Mouse (Mus musculus) liver, embryonic 16.5 days (tissue): Measurements from ENCODE around the gene Zp3r. TPM values are rescaled to one million over a fixed set of nuclear protein-coding genes. Genes with fewer than 3 reads are reported as not detected.
"Not testable (repeated sequence)": the region's sequence is repeated elsewhere in the genome, so short reads cannot be mapped to it uniquely, and the experiment has no call there.

Experiments used
- ATAC-seq: fragments of 200-750 bp; cut with Nextera tagmentation; 2 replicates; pipeline ENCODE4 v1.8.0; 2017; ENCODE audit warnings: low read depth, mild to moderate bottlenecking, moderate number of reproducible peaks, moderate library complexity
- H3K27ac ChIP-seq: fragments of 300-500 bp; sonication (generic); 2 replicates; pipeline ENCODE4 v1.5.1; 2014; ENCODE audit warnings: mild to moderate bottlenecking, low read length
- H3K27me3 ChIP-seq: fragments of 300-500 bp; sonication (generic); 2 replicates; pipeline ENCODE4 v1.6.1; 2014; ENCODE audit warnings: low read depth, low read length, mixed read lengths; ENCODE audit not compliant: control insufficient read depth, insufficient read depth
- H3K36me3 ChIP-seq: fragments of 300-500 bp; sonication (generic); 2 replicates; pipeline ENCODE4 v1.6.1; 2014; ENCODE audit warnings: mild to moderate bottlenecking; ENCODE audit not compliant: control insufficient read depth, insufficient read depth
- H3K4me1 ChIP-seq: fragments of 300-500 bp; sonication (generic); 2 replicates; pipeline ENCODE4 v1.6.1; 2014; ENCODE audit warnings: low read depth, low read length, mixed read lengths; ENCODE audit not compliant: control insufficient read depth
- H3K4me2 ChIP-seq: fragments of 300-500 bp; sonication (generic); 2 replicates; pipeline ENCODE4 v1.6.1; 2014; ENCODE audit warnings: low read depth, low read length, mixed read lengths
- H3K4me3 ChIP-seq: fragments of 300-500 bp; sonication (generic); 2 replicates; pipeline ENCODE4 v1.5.1; 2014; ENCODE audit warnings: low read depth, mild to moderate bottlenecking, low read length
- H3K9ac ChIP-seq: fragments of 300-500 bp; sonication (generic); 2 replicates; pipeline ENCODE4 v1.6.1; 2014; ENCODE audit warnings: low read depth, low read length
- H3K9me3 ChIP-seq: fragments of 300-500 bp; sonication (generic); replicated peaks from 2 replicates; pipeline ENCODE4 v1.6.1; 2016; ENCODE audit warnings: low read length; ENCODE audit not compliant: control insufficient read depth
- WGBS: fragments of 180-500 bp; shearing (Covaris S2); extraction: QIAGEN DNeasy Blood & Tissue Kit; methylation state at CpG from one replicate; pipeline ENCODE4 v1.1.7; 2014; ENCODE audit not compliant: insufficient replicate concordance; 5-methylcytosine and 5-hydroxymethylcytosine counted together
- polyA plus RNA-seq: library from polyadenylated mRNA; unstranded; fragments of >200 nt; fragmentation: Nextera tagmentation; extraction: Ambion mirVana; gene quantifications from 2 replicates; pipeline ENCODE4 v1.2.1, GENCODE M21; 2015

The Zp3r gene
- not detected in 2 replicates for polyA plus RNA-seq

- no peak for ATAC-seq
- Histone ChIP-seq H3K4me3 (no peak within 1 kb of the TSS), H3K36me3 (no peaks in the 10 kb centered on the region), H3K4me2 (no peak within 1 kb of the TSS), H3K9me3 (no peaks in the 10 kb centered on the region), H3K27me3 (no peaks in the 10 kb centered on the region), H3K27ac (no peak within 1 kb of the TSS), H3K9ac (no peak within 1 kb of the TSS), H3K4me1 (no peaks in the 10 kb centered on the region)
- 69% methylated on average over 2 of the region's 2 CpGs for WGBS
These were observed at the start of gene Zp3r for GRCm38 (mm10) chr1:130629521-130629920. Gene Zp3r (minus strand): TSS chr1:130629621.

DNA sequence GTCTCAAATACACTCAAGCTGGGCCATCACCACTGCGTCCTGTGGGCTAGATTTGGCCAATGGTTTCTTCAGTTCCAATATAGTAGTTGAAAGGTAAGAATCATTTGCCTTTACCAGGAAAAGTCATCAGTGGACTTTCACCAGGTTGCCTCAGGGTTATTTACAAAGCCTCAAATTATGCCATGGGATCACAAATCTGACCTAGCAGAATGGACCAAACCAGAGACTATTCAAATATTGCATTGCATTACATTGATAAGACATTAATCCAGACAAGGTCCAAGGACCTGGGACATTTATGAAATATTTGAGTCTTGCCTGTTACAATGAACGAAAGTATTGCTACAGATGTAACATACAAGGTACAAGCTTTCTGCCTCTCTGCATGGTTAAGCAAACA is 49.1 kb upstream of the Zp3r start:
- Histone ChIP-seq H3K4me2 (no peak overlapping the region), H3K9me3 (no peaks in the 10 kb centered on the region), H3K27ac (no peak overlapping the region), H3K4me1 (no peaks in the 10 kb centered on the region), H3K27me3 (no peaks in the 10 kb centered on the region), H3K36me3 (no peaks in the 10 kb centered on the region), H3K4me3 (no peak overlapping the region), H3K9ac (no peak overlapping the region)
- no peak for ATAC-seq
- WGBS = 60% methylated on average over 2 of the region's 2 CpGs

GRCm38 (mm10) chr1:130663576-130663975 is 34.2 kb upstream of the Zp3r start:
- H3K9me3 ChIP-seq, H3K4me2 ChIP-seq, H3K4me3 ChIP-seq, ATAC-seq, H3K27ac ChIP-seq, H3K4me1 ChIP-seq, H3K27me3 ChIP-seq, H3K9ac ChIP-seq, H3K36me3 ChIP-seq: not testable (repeated sequence)
- 64% methylated on average over 5 of the region's 5 CpGs for WGBS

- peak; percentile 67 for ATAC-seq
- Histone ChIP-seq H3K4me2 (no peak within 1 kb of the TSS), H3K36me3 (no peaks in the 10 kb centered on the region), H3K4me3 (no peak within 1 kb of the TSS), H3K4me1 (peaks cover 2% of the 10 kb centered on the region), H3K9ac (no peak within 1 kb of the TSS), H3K9me3 (no peaks in the 10 kb centered on the region), H3K27me3 (no peaks in the 10 kb centered on the region), H3K27ac (no peak within 1 kb of the TSS)
- 60% methylated on average over 3 of the region's 3 CpGs for WGBS
These were observed 32.0 kb upstream of the Zp3r start, which contains the start of gene C4bp for GRCm38 (mm10) chr1:130661454-130661853. Gene C4bp (minus strand): TSS chr1:130661632.

- H3K4me3 ChIP-seq = not testable (repeated sequence)
These were observed 30.2 kb upstream of the Zp3r start for GRCm38 (mm10) chr1:130659641-130660040.

GRCm38 (mm10) chr1:130644103-130644502 is 14.7 kb upstream of the Zp3r start:
- Histone ChIP-seq H3K36me3 (no peaks in the 10 kb centered on the region), H3K4me1 (no peaks in the 10 kb centered on the region), H3K27ac (no peak overlapping the region), H3K4me3 (no peak overlapping the region), H3K27me3 (no peaks in the 10 kb centered on the region), H3K9ac (no peak overlapping the region), H3K9me3 (no peaks in the 10 kb centered on the region), H3K4me2 (no peak overlapping the region)
- WGBS = 57% methylated on average over 4 of the region's 4 CpGs
- ATAC-seq = no peak

More at GRCm38 (mm10) chr1:130659641-130660040, 30.2 kb upstream of the Zp3r start:
- WGBS = 44% methylated on average over 5 of the region's 5 CpGs
- H3K9ac ChIP-seq, H3K36me3 ChIP-seq, H3K9me3 ChIP-seq, H3K4me2 ChIP-seq, H3K27ac ChIP-seq, H3K27me3 ChIP-seq, ATAC-seq, H3K4me1 ChIP-seq: not testable (repeated sequence)

DNA sequence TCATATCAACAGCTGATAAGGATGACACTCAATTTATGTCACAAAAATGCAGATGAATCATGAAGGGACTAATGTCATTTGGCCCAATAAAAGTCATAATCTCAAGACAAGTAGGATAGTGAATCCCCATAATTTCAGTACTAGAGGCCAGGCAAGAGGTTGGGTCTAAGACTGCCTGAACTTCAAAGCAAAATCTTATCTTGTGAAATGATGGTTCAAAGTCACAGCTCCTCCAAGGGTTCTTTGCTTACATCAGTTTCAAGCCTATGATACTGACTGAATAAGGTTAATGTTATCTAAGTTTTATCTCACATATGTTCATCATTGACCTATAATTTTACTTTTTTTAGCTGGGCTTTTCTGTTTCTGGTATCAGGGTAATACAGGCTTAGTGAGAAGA is 11.5 kb upstream of the Zp3r start:
- Histone ChIP-seq H3K4me2 (no peak overlapping the region), H3K9ac (no peak overlapping the region), H3K27me3 (no peaks in the 10 kb centered on the region), H3K36me3 (no peaks in the 10 kb centered on the region), H3K4me3 (no peak overlapping the region), H3K9me3 (no peaks in the 10 kb centered on the region), H3K27ac (no peak overlapping the region), H3K4me1 (no peaks in the 10 kb centered on the region)
- ATAC-seq = no peak

- Histone ChIP-seq H3K9me3 (no peaks in the 10 kb centered on the region), H3K27ac (no peak overlapping the region), H3K27me3 (no peaks in the 10 kb centered on the region), H3K4me3 (0 out of 2 replicates have a peak overlapping the region, but pooled peaks have one; percentile 8), H3K9ac (no peak overlapping the region), H3K36me3 (no peaks in the 10 kb centered on the region), H3K4me2 (0 out of 2 replicates have a peak overlapping the region, but pooled peaks have one; percentile 17), H3K4me1 (no peaks in the 10 kb centered on the region)
- WGBS = 5% methylated on average over 16 of the region's 16 CpGs
- no peak for ATAC-seq
These were observed 4.5 kb upstream of the Zp3r start for GRCm38 (mm10) chr1:130633761-130634410.

DNA sequence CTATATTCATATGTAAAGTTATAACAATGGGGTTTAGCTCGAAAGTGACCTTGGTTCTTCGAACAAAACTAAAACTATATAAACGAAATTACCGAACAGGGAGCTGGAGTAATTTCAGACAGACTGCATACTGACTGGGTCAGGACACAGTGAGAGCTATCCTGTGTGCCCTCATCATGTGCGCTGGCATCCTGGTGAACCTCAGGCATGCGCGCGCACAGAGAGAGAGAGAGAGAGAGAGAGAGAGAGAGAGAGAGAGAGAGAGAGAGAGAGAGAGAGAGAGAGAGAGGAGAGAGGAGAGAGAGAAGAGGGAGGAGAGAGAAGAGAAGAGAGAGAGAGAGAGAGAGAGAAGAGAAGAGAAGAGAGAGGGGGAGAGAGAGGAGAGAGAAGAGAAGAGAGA is 3.9 kb upstream of the Zp3r start:
- Histone ChIP-seq H3K9me3 (no peaks in the 10 kb centered on the region), H3K4me1 (no peaks in the 10 kb centered on the region), H3K27ac (no peak overlapping the region), H3K36me3 (no peaks in the 10 kb centered on the region), H3K27me3 (no peaks in the 10 kb centered on the region), H3K9ac (no peak overlapping the region), H3K4me3 (no peak overlapping the region), H3K4me2 (no peak overlapping the region)
- no peak for ATAC-seq
- 69% methylated on average over 8 of the region's 8 CpGs for WGBS
